9 mouse cellular contexts compared by ENCODE assay signal in genomic region chr1:42694290-42694664, GRCm38 (mm10). TPM values are rescaled to one million over a fixed set of nuclear protein-coding genes. Genes with fewer than 3 reads are reported as not detected.
A peak's percentile ranks its signal among the peaks of the same experiment; 100 is the strongest.
DNase-seq lines count a peak whose midpoint lies in the region; ATAC-seq and TF ChIP-seq lines count a peak whose summit lies in the region.
"Had no signal": no experiment of that assay in that cellular context is flagged by ENCODE, and none has a peak within 500 bp of the region (broad histone marks: within the 10 kb centered on the region; RNA-seq: fewer than 3 reads in every experiment).

No protein-coding gene starts in this region.

- no peak for TF ChIP-seq POLR2A in bone marrow macrophage, adult 2 months (IDR thresholded peaks at IDR 0.05; ENCODE audit: borderline replicate concordance, low read depth, low read length)

- no peaks in the 10 kb centered on the region for H3K27me3 ChIP-seq in hindbrain, embryonic 13.5 days
- H3K27me3 ChIP-seq: CH12.LX had no signal

- H3K4me2 ChIP-seq in hindbrain, embryonic 13.5 days, result peak overlapping the region; percentile 95

- no peak overlapping the region for H3K27ac ChIP-seq in bone marrow macrophage, adult 2 months (ENCODE audit: insufficient read depth, low read depth, low read length)
- peak overlapping the region; percentile 99 for H3K27ac ChIP-seq in hindbrain, embryonic 13.5 days

- peak overlapping the region; percentile 84 for H3K9ac ChIP-seq in hindbrain, embryonic 13.5 days

- peak; percentile 65 to 67 for DNase-seq in frontal cortex, postnatal 10 days (ENCODE audit: low spot score in 2 of 2)
- DNase-seq in frontal cortex, adult 2 months (ENCODE audit: extremely low spot score in 1 of 2, low spot score in 1 of 2), result no peak
- peak; percentile 79 for DNase-seq in left cerebral cortex, postnatal 4 days
- peak; percentile 66 for DNase-seq in right cerebral cortex, postnatal 25 days
- DNase-seq in thymus, adult 18-20 months, result no peak
- no peak for DNase-seq in ovary, postnatal 14 days (ENCODE audit: low spot score)

- peaks cover 18% of the 10 kb centered on the region for H3K36me3 ChIP-seq in hindbrain, embryonic 13.5 days

- H3K9me3 ChIP-seq in hindbrain, embryonic 13.5 days, result no peaks in the 10 kb centered on the region

- no peak for TF ChIP-seq CTCF in bone marrow macrophage, adult 2 months (IDR thresholded peaks at IDR 0.05; ENCODE audit: low read depth, low read length)

- ATAC-seq in hindbrain, embryonic 13.5 days (ENCODE audit: low FRiP score), result peak; percentile 32

- no peaks in the 10 kb centered on the region for H3K4me1 ChIP-seq in bone marrow macrophage, adult 2 months (ENCODE audit: control insufficient read depth, insufficient read depth, low read length)
- H3K4me1 ChIP-seq in hindbrain, embryonic 13.5 days (replicated peaks), result peaks cover 26% of the 10 kb centered on the region

- peak overlapping the region; percentile 24 for H3K4me3 ChIP-seq in bone marrow macrophage, adult 2 months (ENCODE audit: insufficient read depth, low read length)
- H3K4me3 ChIP-seq in hindbrain, embryonic 13.5 days, result peak overlapping the region; percentile 80

- intact Hi-C loops in left cerebral cortex, postnatal 4 days (cut with DNase I), result loop anchor here (5.0 to 10.0 kb wide), 3 partner anchors 792 to 1019 kb away; no protein-coding TSS in a partner anchor

- 0% methylated on average over 20 of the region's 26 CpGs for WGBS in hindbrain, embryonic 13.5 days

RNA-seq across cellular contexts. Expression of gene Pou3f3, which starts 1.3 kb away (rescaled TPM):
- polyA plus RNA-seq in frontal cortex, adult 2 months (2012; rRNA removed), result 29.7 and 31.7 TPM in 2 replicates
- not detected in 2 replicates for polyA plus RNA-seq in bone marrow macrophage, adult 2 months (2012; ENCODE audit: insufficient read depth, insufficient read length, missing spikeins)
- 17.4 and 18.2 TPM in 2 replicates for polyA plus RNA-seq in hindbrain, embryonic 13.5 days (2015; fragmentation: Nextera tagmentation; extraction: Ambion mirVana)
- total RNA-seq in left cerebral cortex, postnatal 4 days (2021), result 100 to 1,000 TPM; 102 to 123 TPM
- total RNA-seq: CH12.LX had no signal

Comparison
In these comparisons a context has a peak if more than half of its experiments do, and no peak if none do; other contexts are left out.
1. DNase-seq: peak in frontal cortex, postnatal 10 days (2 of 2), left cerebral cortex, postnatal 4 days (single experiment) and right cerebral cortex, postnatal 25 days (single experiment); none in frontal cortex, adult 2 months (0 of 2), thymus, adult 18-20 months (0 of 2) and ovary, postnatal 14 days (single experiment).
2. RNA of gene Pou3f3, which starts 1.3 kb away (polyA plus RNA-seq): 29.7 to 31.7 TPM in frontal cortex, adult 2 months and 17.4 to 18.2 TPM in hindbrain, embryonic 13.5 days; not detected in bone marrow macrophage, adult 2 months; every median in the first group is over 10 times any median in the second.